8 mouse cellular contexts compared by ENCODE assay signal in genomic region chr11:83064946-83065345, GRCm38 (mm10). TPM values are rescaled to one million over a fixed set of nuclear protein-coding genes. Genes with fewer than 3 reads are reported as not detected.
DNase-seq lines count a peak whose midpoint lies in the region; ATAC-seq and TF ChIP-seq lines count a peak whose summit lies in the region.

TSS of gene Slfn2 (plus strand) at chr11:83065112.

- peak within 1 kb of the TSS; percentile 30; the same call in 1 of the 2 replicates for H3K4me3 ChIP-seq in heart, adult 2 months
- H3K4me3 ChIP-seq in heart, embryonic 11.5 days (ENCODE audit: low read depth, low read length), result no peak within 1 kb of the TSS
- H3K4me3 ChIP-seq in bone marrow, adult 2 months (replicated peaks; ENCODE audit: control insufficient read depth, low read depth, low read length), result peak within 1 kb of the TSS; percentile 80

- 76% methylated on average over 2 of the region's 2 CpGs for WGBS in heart, adult 2 months
- WGBS in heart, embryonic 11.5 days (ENCODE audit: insufficient replicate concordance), result 62% methylated on average over 2 of the region's 2 CpGs
- 63% methylated on average over 2 of the region's 2 CpGs for WGBS in bone marrow, adult 2 months

- peak within 1 kb of the TSS; percentile 45 for H3K27ac ChIP-seq in heart, adult 2 months
- no peak within 1 kb of the TSS for H3K27ac ChIP-seq in heart, embryonic 11.5 days (ENCODE audit: low read depth, low read length)
- peak within 1 kb of the TSS; percentile 90 for H3K27ac ChIP-seq in bone marrow, adult 2 months (ENCODE audit: control insufficient read depth, insufficient read depth, low read depth, low read length, poor library complexity)

- peak; percentile 35 to 53 for DNase-seq in heart, adult 2 months
- peak; percentile 11 for DNase-seq in kidney, postnatal 10 days
- DNase-seq in spleen, postnatal 36 days (ENCODE audit: low spot score in 2 of 2), result peak; percentile 75
- no peak for DNase-seq in cerebellum, postnatal 25 days
- DNase-seq in adrenal gland, postnatal 36 days, result no peak
- no peak for DNase-seq in ovary, adult 18-20 months (ENCODE audit: low spot score)

- peaks cover 4% of the 10 kb centered on the region for H3K36me3 ChIP-seq in heart, adult 2 months (ENCODE audit: control insufficient read depth, insufficient read depth, low read length)
- no peaks in the 10 kb centered on the region for H3K36me3 ChIP-seq in heart, embryonic 11.5 days (ENCODE audit: control insufficient read depth, insufficient read depth, low read length)

- peak within 1 kb of the TSS; percentile 66 for H3K9ac ChIP-seq in heart, adult 2 months (ENCODE audit: low read depth, low read length)
- no peak within 1 kb of the TSS for H3K9ac ChIP-seq in heart, embryonic 11.5 days (ENCODE audit: low read depth, low read length)

- TF ChIP-seq CTCF in heart, adult 2 months (IDR thresholded peaks at IDR 0.05), result no peak
- TF ChIP-seq CTCF in bone marrow, adult 2 months (IDR thresholded peaks at IDR 0.05; ENCODE audit: control insufficient read depth, insufficient read depth, low read length), result peak; percentile 3; the same call in 1 of the 2 replicates

- H3K79me2 ChIP-seq in heart, adult 2 months (replicated peaks; ENCODE audit: control insufficient read depth, insufficient read depth, low read length), result no peaks in the 10 kb centered on the region

- ATAC-seq in heart, embryonic 11.5 days (replicated peaks; ENCODE audit: insufficient number of reproducible peaks, low FRiP score, low TSS enrichment), result no peak

- H3K9me3 ChIP-seq in heart, embryonic 11.5 days (replicated peaks; ENCODE audit: control insufficient read depth, low read length), result no peaks in the 10 kb centered on the region

- peaks cover 4% of the 10 kb centered on the region for H3K4me1 ChIP-seq in heart, adult 2 months (ENCODE audit: control insufficient read depth, insufficient read depth, low read length)
- no peaks in the 10 kb centered on the region for H3K4me1 ChIP-seq in heart, embryonic 11.5 days (ENCODE audit: control insufficient read depth, insufficient read depth, low read length)
- peaks cover 3% of the 10 kb centered on the region for H3K4me1 ChIP-seq in bone marrow, adult 2 months (ENCODE audit: control insufficient read depth, insufficient read depth, low read length)

- TF ChIP-seq EP300 in heart, adult 2 months (IDR thresholded peaks at IDR 0.05; ENCODE audit: insufficient read depth, low read depth, low read length), result no peak

- peak; percentile 83 for TF ChIP-seq POLR2A in heart, adult 2 months (IDR thresholded peaks at IDR 0.05; ENCODE audit: insufficient read depth, low read depth, low read length)
- TF ChIP-seq POLR2A in bone marrow, adult 2 months (IDR thresholded peaks at IDR 0.05; ENCODE audit: borderline replicate concordance, control insufficient read depth, low read depth, low read length), result peak; percentile 48; the same call in 1 of the 2 replicates

- no peaks in the 10 kb centered on the region for H3K27me3 ChIP-seq in heart, adult 2 months (ENCODE audit: control insufficient read depth, insufficient read depth, low read length)
- no peaks in the 10 kb centered on the region for H3K27me3 ChIP-seq in heart, embryonic 11.5 days (ENCODE audit: control insufficient read depth, insufficient read depth, low read length)

- intact Hi-C loops in heart, adult 2 months (cut with DNase I), result loop anchor here (5.0 kb wide), 1 partner anchor 47 kb away; no protein-coding TSS in a partner anchor

- H3K4me2 ChIP-seq in heart, embryonic 11.5 days, result no peak within 1 kb of the TSS; the same call in 1 of the 2 replicates

RNA-seq across cellular contexts. Expression of gene Slfn2, which starts in this region (rescaled TPM):
- total RNA-seq in heart, adult 2 months (2021), result 1 to 10 TPM; 3.4 to 4.3 TPM
- polyA plus RNA-seq in heart, adult 2 months (2012; rRNA removed), result 3.8 and 4.8 TPM in 2 replicates
- 2.4 and 2.7 TPM in 2 replicates for polyA plus RNA-seq in heart, embryonic 11.5 days (2014; fragmentation: Nextera tagmentation; extraction: Ambion mirVana)
- polyA plus RNA-seq in bone marrow, adult 2 months (2011; ENCODE audit: insufficient read depth, insufficient read length, low replicate concordance, missing spikeins), result 101 and 262 TPM in 2 replicates
- 1 to 10 TPM; 4.8 to 6.3 TPM for total RNA-seq in adrenal gland, postnatal 36 days (2021)

Comparison
In these comparisons a context has a peak if more than half of its experiments do, and no peak if none do; other contexts are left out.
1. RNA of gene Slfn2 (polyA plus RNA-seq): 101 to 262 TPM in bone marrow, adult 2 months; 3.8 to 4.8 TPM in heart, adult 2 months and 2.4 to 2.7 TPM in heart, embryonic 11.5 days; every median in the first group is over 10 times any median in the second.
2. DNase-seq: peak in heart, adult 2 months (2 of 2), kidney, postnatal 10 days (single experiment) and spleen, postnatal 36 days (2 of 2); none in cerebellum, postnatal 25 days (0 of 2), adrenal gland, postnatal 36 days (0 of 2) and ovary, adult 18-20 months (single experiment).